In genomic region chr1:74031771-74032609, GRCm38 (mm10) we compare ENCODE assay signal across 8 mouse cellular contexts.
DNase-seq lines count a peak whose midpoint lies in the region; ATAC-seq lines count a peak whose summit lies in the region.

No protein-coding gene starts in this region.

- no peaks in the 10 kb centered on the region for H3K27me3 ChIP-seq in embryonic facial prominence, embryonic 12.5 days
- H3K27me3 ChIP-seq in hindbrain, embryonic 15.5 days: peaks cover 7% of the 10 kb centered on the region
- no peaks in the 10 kb centered on the region for H3K27me3 ChIP-seq in limb, embryonic 15.5 days

- intact Hi-C loops in gastrocnemius, postnatal 14 days (cut with DNase I; ENCODE audit: low total_unique reads): no loop called here

- no peak for ATAC-seq in embryonic facial prominence, embryonic 12.5 days (ENCODE audit: insufficient number of reproducible peaks, insufficient read depth, low FRiP score, low TSS enrichment)
- no peak for ATAC-seq in hindbrain, embryonic 15.5 days (ENCODE audit: low FRiP score, low read depth)
- no peak for ATAC-seq in limb, embryonic 15.5 days (ENCODE audit: insufficient number of reproducible peaks, low FRiP score, low TSS enrichment, low read depth)

- no peaks in the 10 kb centered on the region for H3K9me3 ChIP-seq in embryonic facial prominence, embryonic 12.5 days
- H3K9me3 ChIP-seq in hindbrain, embryonic 15.5 days: no peaks in the 10 kb centered on the region
- no peaks in the 10 kb centered on the region for H3K9me3 ChIP-seq in limb, embryonic 15.5 days

- H3K4me1 ChIP-seq in brown adipose tissue, adult 24 weeks (ENCODE audit: control insufficient read depth, insufficient read depth, insufficient read length, low read length): peaks cover 53% of the 10 kb centered on the region
- peaks cover 82% of the 10 kb centered on the region for H3K4me1 ChIP-seq in embryonic facial prominence, embryonic 12.5 days
- H3K4me1 ChIP-seq in hindbrain, embryonic 15.5 days (replicated peaks): peaks cover 40% of the 10 kb centered on the region
- peaks cover 99% of the 10 kb centered on the region for H3K4me1 ChIP-seq in limb, embryonic 15.5 days

- 73% methylated on average over 9 of the region's 9 CpGs for WGBS in embryonic facial prominence, embryonic 12.5 days
- 83% methylated on average over 9 of the region's 9 CpGs for WGBS in hindbrain, embryonic 15.5 days
- WGBS in limb, embryonic 15.5 days: 68% methylated on average over 9 of the region's 9 CpGs

- H3K4me2 ChIP-seq in embryonic facial prominence, embryonic 12.5 days (replicated peaks): no peak overlapping the region
- H3K4me2 ChIP-seq in hindbrain, embryonic 15.5 days: no peak overlapping the region
- no peak overlapping the region for H3K4me2 ChIP-seq in limb, embryonic 15.5 days

- DNase-seq in frontal cortex, adult 2 months (ENCODE audit: extremely low spot score in 1 of 2, low spot score in 1 of 2): no peak
- DNase-seq in frontal cortex, postnatal 14 days (ENCODE audit: low spot score in 2 of 2): no peak
- DNase-seq in layer of hippocampus, postnatal 36 days: no peak
- no peak for DNase-seq in gastrocnemius, postnatal 14 days

- no peaks in the 10 kb centered on the region for H3K36me3 ChIP-seq in embryonic facial prominence, embryonic 12.5 days
- H3K36me3 ChIP-seq in hindbrain, embryonic 15.5 days: no peaks in the 10 kb centered on the region
- no peaks in the 10 kb centered on the region for H3K36me3 ChIP-seq in limb, embryonic 15.5 days

- peak overlapping the region; percentile 90 for H3K4me3 ChIP-seq in brown adipose tissue, adult 24 weeks (ENCODE audit: insufficient read depth, low read depth, low read length)
- H3K4me3 ChIP-seq in embryonic facial prominence, embryonic 12.5 days: no peak overlapping the region
- no peak overlapping the region for H3K4me3 ChIP-seq in hindbrain, embryonic 15.5 days
- no peak overlapping the region for H3K4me3 ChIP-seq in limb, embryonic 15.5 days

- H3K27ac ChIP-seq in brown adipose tissue, adult 24 weeks (replicated peaks; ENCODE audit: low read depth, low read length): peak overlapping the region; percentile 95
- peak overlapping the region; percentile 75 for H3K27ac ChIP-seq in embryonic facial prominence, embryonic 12.5 days
- H3K27ac ChIP-seq in hindbrain, embryonic 15.5 days (replicated peaks): peak overlapping the region; percentile 18; the same call in 1 of the 2 replicates
- peak overlapping the region; percentile 68 for H3K27ac ChIP-seq in limb, embryonic 15.5 days

- H3K9ac ChIP-seq in embryonic facial prominence, embryonic 12.5 days: no peak overlapping the region
- H3K9ac ChIP-seq in hindbrain, embryonic 15.5 days: no peak overlapping the region
- no peak overlapping the region for H3K9ac ChIP-seq in limb, embryonic 15.5 days

Comparison
In these comparisons a context has a peak if more than half of its experiments do, and no peak if none do; other contexts are left out.
1. H3K27ac ChIP-seq: peak in every context shown above with its lines; median percentile 95 in brown adipose tissue, adult 24 weeks; 75 in embryonic facial prominence, embryonic 12.5 days; 68 in limb, embryonic 15.5 days; 18 in hindbrain, embryonic 15.5 days.